Comparison of ENCODE assay signal across 27 mouse cellular contexts in the genomic region with DNA sequence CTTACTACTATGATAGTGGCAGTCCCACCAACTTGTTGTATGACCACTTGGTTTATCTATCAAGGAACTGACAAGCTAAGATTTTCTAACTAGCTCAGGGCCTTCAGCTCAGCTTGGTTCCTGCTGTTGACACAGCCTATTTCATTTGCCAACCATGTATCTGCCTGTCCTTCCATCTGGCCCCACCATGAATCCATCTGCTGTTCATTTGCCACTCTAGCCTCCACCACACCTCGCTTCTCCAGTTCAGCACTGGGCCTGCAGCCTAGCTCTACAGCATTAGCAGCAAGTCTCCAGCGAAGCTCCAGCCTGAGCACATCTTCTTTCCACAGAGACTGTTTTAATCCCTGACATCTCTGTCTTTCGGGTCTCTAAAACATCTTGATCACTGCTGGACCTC. TPM values are rescaled to one million over a fixed set of nuclear protein-coding genes. Genes with fewer than 3 reads are reported as not detected.
DNase-seq lines count a peak whose midpoint lies in the region; ATAC-seq and TF ChIP-seq lines count a peak whose summit lies in the region.
"Had no signal": no experiment of that assay in that cellular context is flagged by ENCODE, and none has a peak within 500 bp of the region (broad histone marks: within the 10 kb centered on the region; RNA-seq: fewer than 3 reads in every experiment).

No protein-coding gene starts in this region.

- TF ChIP-seq CTCF in layer of hippocampus, adult 2 months (conservative IDR thresholded peaks at IDR 0.05) = no peak
- TF ChIP-seq CTCF in thymus, adult 2 months (IDR thresholded peaks at IDR 0.05; ENCODE audit: borderline replicate concordance, control insufficient read depth, extremely low read depth, insufficient read depth, low read length, poor library complexity) = no peak

- H3K9me3 ChIP-seq in midbrain, embryonic 16.5 days (replicated peaks; ENCODE audit: control insufficient read depth, low read length, poor library complexity, severe bottlenecking) = no peaks in the 10 kb centered on the region
- H3K9me3 ChIP-seq: embryonic facial prominence, embryonic 12.5 days; heart, embryonic 12.5 days; kidney, embryonic 15.5 days; limb, embryonic 12.5 days; liver, embryonic 12.5 days; midbrain, embryonic 12.5 days had no signal

- H3K9ac ChIP-seq in midbrain, embryonic 16.5 days (ENCODE audit: low read depth, low read length) = no peak overlapping the region
- H3K9ac ChIP-seq: embryonic facial prominence, embryonic 12.5 days; forebrain, postnatal 0 days; heart, embryonic 12.5 days; kidney, embryonic 15.5 days; limb, embryonic 12.5 days; liver, embryonic 12.5 days; midbrain, embryonic 12.5 days had no signal

- DNase-seq in left cerebral cortex, postnatal 4 days = peak; percentile 58
- no peak for DNase-seq in left cerebral cortex, postnatal 10 days (ENCODE audit: extremely low spot score in 1 of 2, low spot score in 2 of 2)
- peak; percentile 91 for DNase-seq in cerebellum, adult 9-11 months
- DNase-seq in layer of hippocampus, adult 2 months (ENCODE audit: low spot score in 2 of 2) = peak; percentile 10 to 16
- no peak for DNase-seq in spleen, postnatal 10 days (ENCODE audit: low spot score in 2 of 2)
- DNase-seq in yolk sac, embryonic 10.5 days (ENCODE audit: low spot score) = no peak
- no peak for DNase-seq in thymus, adult 2 months
- DNase-seq: adrenal gland, postnatal 36 days; forebrain, postnatal 0 days; gastrocnemius, postnatal 25 days; heart, adult 18-20 months; heart, postnatal 10 days; kidney, adult 11 months; kidney, postnatal 4 days; lung, adult 18-20 months; lung, postnatal 10 days; right cerebral cortex, postnatal 14 days; spleen, adult 18-20 months; thymus, postnatal 25 days had no signal

- no peak overlapping the region for H3K27ac ChIP-seq in layer of hippocampus, adult 2 months
- H3K27ac ChIP-seq in midbrain, embryonic 16.5 days (ENCODE audit: low read length) = no peak overlapping the region
- H3K27ac ChIP-seq in thymus, adult 2 months (ENCODE audit: control insufficient read depth, insufficient read depth, low read length) = no peak overlapping the region
- H3K27ac ChIP-seq: embryonic facial prominence, embryonic 12.5 days; kidney, embryonic 15.5 days; limb, embryonic 12.5 days; liver, embryonic 12.5 days; midbrain, embryonic 12.5 days had no signal

- no peaks in the 10 kb centered on the region for H3K36me3 ChIP-seq in midbrain, embryonic 16.5 days (ENCODE audit: control insufficient read depth, insufficient read depth, low read length)
- no peaks in the 10 kb centered on the region for H3K36me3 ChIP-seq in thymus, adult 2 months (ENCODE audit: control insufficient read depth, insufficient read depth, low read length)
- H3K36me3 ChIP-seq: embryonic facial prominence, embryonic 12.5 days; heart, embryonic 12.5 days; kidney, embryonic 15.5 days; limb, embryonic 12.5 days; liver, embryonic 12.5 days; midbrain, embryonic 12.5 days had no signal

- 83% methylated on average over 3 of the region's 3 CpGs for WGBS in midbrain, embryonic 16.5 days
- WGBS in thymus, adult 2 months = 88% methylated on average over 3 of the region's 3 CpGs

- no peaks in the 10 kb centered on the region for H3K4me1 ChIP-seq in midbrain, embryonic 16.5 days (ENCODE audit: control insufficient read depth, insufficient read depth, low read length)
- H3K4me1 ChIP-seq in thymus, adult 2 months (replicated peaks; ENCODE audit: control insufficient read depth, insufficient read depth, low read length) = no peaks in the 10 kb centered on the region
- H3K4me1 ChIP-seq: embryonic facial prominence, embryonic 12.5 days; heart, embryonic 12.5 days; kidney, embryonic 15.5 days; limb, embryonic 12.5 days; midbrain, embryonic 12.5 days had no signal

- no peak overlapping the region for H3K4me2 ChIP-seq in midbrain, embryonic 16.5 days (ENCODE audit: low read length)
- H3K4me2 ChIP-seq: embryonic facial prominence, embryonic 12.5 days; heart, embryonic 12.5 days; kidney, embryonic 15.5 days; limb, embryonic 12.5 days; liver, embryonic 12.5 days; midbrain, embryonic 12.5 days had no signal

- no peak for TF ChIP-seq POLR2A in thymus, adult 2 months (IDR thresholded peaks at IDR 0.05; ENCODE audit: control insufficient read depth, extremely low read depth, insufficient read depth, low read length, poor library complexity)

- no peak for ATAC-seq in midbrain, embryonic 16.5 days
- ATAC-seq: CD4-positive, CD25-positive, alpha-beta regulatory T cell, adult 4 months; forebrain, postnatal 0 days; liver, embryonic 12.5 days had no signal

- H3K27me3 ChIP-seq in midbrain, embryonic 16.5 days (ENCODE audit: control insufficient read depth, insufficient read depth, low read depth, low read length) = no peaks in the 10 kb centered on the region
- no peaks in the 10 kb centered on the region for H3K27me3 ChIP-seq in thymus, adult 2 months (ENCODE audit: control insufficient read depth, insufficient read depth, low read length)
- H3K27me3 ChIP-seq: embryonic facial prominence, embryonic 12.5 days; heart, embryonic 12.5 days; kidney, embryonic 15.5 days; limb, embryonic 12.5 days; liver, embryonic 12.5 days; midbrain, embryonic 12.5 days had no signal

- intact Hi-C loops in left cerebral cortex, postnatal 4 days (cut with DNase I) = no loop called here
- intact Hi-C loops in left cerebral cortex, postnatal 10 days (cut with DNase I) = no loop called here

- H3K4me3 ChIP-seq in layer of hippocampus, adult 2 months = no peak overlapping the region
- no peak overlapping the region for H3K4me3 ChIP-seq in midbrain, embryonic 16.5 days (ENCODE audit: low read depth, low read length)
- no peak overlapping the region for H3K4me3 ChIP-seq in thymus, adult 2 months (ENCODE audit: control insufficient read depth, insufficient read depth, low read length)
- H3K4me3 ChIP-seq: embryonic facial prominence, embryonic 12.5 days; heart, embryonic 12.5 days; kidney, embryonic 15.5 days; limb, embryonic 12.5 days; liver, embryonic 12.5 days; midbrain, embryonic 12.5 days had no signal

RNA-seq across cellular contexts. Expression of a gene that starts 51.0 kb away (rescaled TPM):
- total RNA-seq in left cerebral cortex, postnatal 4 days (2021) = 1 to 10 TPM; 3.6 to 3.9 TPM
- total RNA-seq in left cerebral cortex, postnatal 10 days (2021) = 1 to 10 TPM; 3.1 to 4.7 TPM
- total RNA-seq in layer of hippocampus, adult 2 months (2021) = 10 to 100 TPM in 1 of 2 experiments, 1 to 10 TPM in 1; 6.9 to 15.1 TPM
- polyA plus RNA-seq in midbrain, embryonic 16.5 days (2015; fragmentation: Nextera tagmentation; extraction: Ambion mirVana) = 6.3 and 6.6 TPM in 2 replicates
- polyA plus RNA-seq in thymus, adult 2 months (2012; rRNA removed) = 2.4 and 6.3 TPM in 2 replicates

Comparison
In these comparisons a context has a peak if more than half of its experiments do, and no peak if none do; other contexts are left out.
1. DNase-seq: peak in left cerebral cortex, postnatal 4 days (single experiment), cerebellum, adult 9-11 months (single experiment) and layer of hippocampus, adult 2 months (2 of 2); none in left cerebral cortex, postnatal 10 days (0 of 2), spleen, postnatal 10 days (0 of 2), yolk sac, embryonic 10.5 days (single experiment) and thymus, adult 2 months (single experiment).